Mouse (Mus musculus) stomach, postnatal 0 days (tissue): ENCODE data around the gene Ints5. TPM values are rescaled to one million over a fixed set of nuclear protein-coding genes. Genes with fewer than 3 reads are reported as not detected.
"Not testable (repeated sequence)": the region's sequence is repeated elsewhere in the genome, so short reads cannot be mapped to it uniquely, and the experiment has no call there.

ENCODE experiments used
- ATAC-seq: fragments of 200-750 bp; cut with Nextera tagmentation; 2 replicates; pipeline ENCODE4 v1.8.0; 2017; ENCODE audit not compliant: low FRiP score, low TSS enrichment
- DNase-seq: peaks from one replicate; pipeline ENCODE4 v3.0.0-alpha.2; 2016; ENCODE audit warnings: low spot score
- H3K27ac ChIP-seq: fragments of 300-500 bp; sonication (generic); replicated peaks from 2 replicates; pipeline ENCODE4 v1.5.1; 2014; ENCODE audit warnings: mild to moderate bottlenecking, control low read depth
- H3K27me3 ChIP-seq: fragments of 300-500 bp; sonication (generic); 2 replicates; pipeline ENCODE4 v1.6.1; 2014; ENCODE audit warnings: low read length; ENCODE audit not compliant: control insufficient read depth, insufficient read depth
- H3K36me3 ChIP-seq: fragments of 300-500 bp; sonication (generic); 2 replicates; pipeline ENCODE4 v1.6.1; 2014; ENCODE audit warnings: low read length, mixed read lengths; ENCODE audit not compliant: control insufficient read depth, insufficient read depth
- H3K4me1 ChIP-seq: fragments of 300-500 bp; sonication (generic); replicated peaks from 2 replicates; pipeline ENCODE4 v1.6.1; 2014; ENCODE audit warnings: antibody characterized with exemption; ENCODE audit not compliant: control insufficient read depth, insufficient read depth
- H3K4me2 ChIP-seq: fragments of 300-500 bp; sonication (generic); replicated peaks from 2 replicates; pipeline ENCODE4 v1.6.1; 2014; ENCODE audit warnings: low read depth, mild to moderate bottlenecking, control low read depth, moderate library complexity
- H3K4me3 ChIP-seq: fragments of 300-500 bp; sonication (generic); 2 replicates; pipeline ENCODE4 v1.5.1; 2014; ENCODE audit warnings: low read depth, low read length, control low read depth
- H3K9ac ChIP-seq: fragments of 300-500 bp; sonication (generic); 2 replicates; pipeline ENCODE4 v1.6.1; 2014; ENCODE audit warnings: mild to moderate bottlenecking, low read length, control low read depth, mixed read lengths
- H3K9me3 ChIP-seq: fragments of 300-500 bp; sonication (generic); 2 replicates; pipeline ENCODE4 v1.6.1; 2016; ENCODE audit warnings: low read length; ENCODE audit not compliant: control insufficient read depth
- CTCF ChIP-seq: IDR thresholded peaks from 2 replicates; pipeline ENCODE4 v1.5.1; 2016; ENCODE audit warnings: antibody characterized with exemption, low read depth, mild to moderate bottlenecking, moderate library complexity
- EP300 ChIP-seq: optimal IDR thresholded peaks from 2 replicates; pipeline ENCODE3; 2016; ENCODE audit warnings: antibody characterized with exemption
- WGBS: fragments of 180-500 bp; shearing (Covaris S2); extraction: QIAGEN DNeasy Blood & Tissue Kit; methylation state at CpG from one replicate; pipeline ENCODE4 v1.1.7; 2014; 5-methylcytosine and 5-hydroxymethylcytosine counted together
- polyA plus RNA-seq: library from polyadenylated mRNA; unstranded; fragments of >200 nt; fragmentation: Nextera tagmentation; extraction: Ambion mirVana; gene quantifications from 2 replicates; pipeline ENCODE4 v1.2.1, GENCODE M21; 2015

Gene Ints5
- polyA plus RNA-seq, 1 experiment from 2014 or later: 19.1 TPM

- no peak overlapping the region for H3K4me3 ChIP-seq
- TF ChIP-seq CTCF (no peak), EP300 (no peak)
- peaks cover 4% of the 10 kb centered on the region; the same call in 1 of the 2 replicates for H3K36me3 ChIP-seq
- H3K9me3 ChIP-seq: no peaks in the 10 kb centered on the region
- no peak overlapping the region for H3K4me2 ChIP-seq
- 88% methylated on average over 9 of the region's 9 CpGs for WGBS
- DNase-seq (no peak), ATAC-seq (no peak)
- no peak overlapping the region for H3K27ac ChIP-seq
- no peak overlapping the region for H3K9ac ChIP-seq
- H3K27me3 ChIP-seq: no peaks in the 10 kb centered on the region
- 0 out of 2 replicates have a peak, but pooled peaks cover 3% of the 10 kb centered on the region for H3K4me1 ChIP-seq
Measured at GRCm38 (mm10) chr19:8895397-8895960, 2.7 kb downstream of the Ints5 start.

GRCm38 (mm10) chr19:8896231-8896630, 3.4 kb downstream of the Ints5 start:
- H3K36me3 ChIP-seq, ATAC-seq, H3K9me3 ChIP-seq, H3K4me3 ChIP-seq, H3K4me2 ChIP-seq, H3K27ac ChIP-seq, H3K4me1 ChIP-seq, DNase-seq, H3K9ac ChIP-seq, H3K27me3 ChIP-seq: not testable (repeated sequence)
- WGBS: 80% methylated on average over 5 of the region's 5 CpGs

GRCm38 (mm10) chr19:8897211-8897864, 4.5 kb downstream of the Ints5 start:
- peak overlapping the region; percentile 82 for H3K4me3 ChIP-seq
- H3K27ac ChIP-seq: peak overlapping the region; percentile 89
- H3K4me2 ChIP-seq: peak overlapping the region; percentile 58
- peak; percentile 53 for DNase-seq
- not testable (repeated sequence) for H3K9me3 ChIP-seq, H3K27me3 ChIP-seq, H3K4me1 ChIP-seq, H3K36me3 ChIP-seq
- ATAC-seq: peak; percentile 60
- peak overlapping the region; percentile 60 for H3K9ac ChIP-seq
- WGBS: 18% methylated on average over 21 of the region's 21 CpGs

- peaks cover 8% of the 10 kb centered on the region; the same call in 1 of the 2 replicates for H3K36me3 ChIP-seq
- H3K27ac ChIP-seq: peak within 1 kb of the TSS; percentile 89
- peak within 1 kb of the TSS; percentile 87 for H3K4me2 ChIP-seq
- ATAC-seq: peak; percentile 99
- H3K4me3 ChIP-seq: peak within 1 kb of the TSS; percentile 82
- no peaks in the 10 kb centered on the region for H3K9me3 ChIP-seq
- H3K27me3 ChIP-seq: no peaks in the 10 kb centered on the region
- H3K4me1 ChIP-seq: 0 out of 2 replicates have a peak, but pooled peaks cover 3% of the 10 kb centered on the region
- peak; percentile 42 for TF ChIP-seq EP300
- TF ChIP-seq CTCF: peak; percentile 12; the same call in 1 of the 2 replicates
- DNase-seq: peak; percentile 98
- peak within 1 kb of the TSS; percentile 83 for H3K9ac ChIP-seq
- under 1% methylated on average over 53 of the region's 53 CpGs for WGBS
Measured at GRCm38 (mm10) chr19:8897865-8898495, 5.2 kb downstream of the Ints5 start, which contains the start of gene Ganab. TSS of gene Ganab (plus strand) at chr19:8898071.

- Histone ChIP-seq H3K4me1 (0 out of 2 replicates have a peak, but pooled peaks cover 3% of the 10 kb centered on the region), H3K4me3 (peak overlapping the region; percentile 82), H3K27me3 (no peaks in the 10 kb centered on the region), H3K36me3 (peaks cover 11% of the 10 kb centered on the region; the same call in 1 of the 2 replicates), H3K4me2 (peak overlapping the region; percentile 87), H3K9me3 (no peaks in the 10 kb centered on the region), H3K9ac (peak overlapping the region; percentile 83), H3K27ac (peak overlapping the region; percentile 83)
- ATAC-seq: no peak
- 3% methylated on average over 13 of the region's 13 CpGs for WGBS
- no peak for DNase-seq
- TF ChIP-seq CTCF (no peak), EP300 (no peak)
Measured at GRCm38 (mm10) chr19:8898576-8898975, 5.8 kb downstream of the Ints5 start.

GRCm38 (mm10) chr19:8899079-8899478, 6.3 kb downstream of the Ints5 start:
- WGBS: 26% methylated on average over 3 of the region's 3 CpGs

More at GRCm38 (mm10) chr19:8899079-8899478, 6.3 kb downstream of the Ints5 start:
- peaks cover 11% of the 10 kb centered on the region; the same call in 1 of the 2 replicates for H3K36me3 ChIP-seq
- no peak for DNase-seq
- TF ChIP-seq CTCF (no peak), EP300 (no peak)
- no peaks in the 10 kb centered on the region for H3K9me3 ChIP-seq
- ATAC-seq: no peak
- peak overlapping the region; percentile 83 for H3K9ac ChIP-seq
- peak overlapping the region; percentile 82 for H3K4me3 ChIP-seq
- 0 out of 2 replicates have a peak, but pooled peaks cover 3% of the 10 kb centered on the region for H3K4me1 ChIP-seq
- H3K4me2 ChIP-seq: peak overlapping the region; percentile 87
- H3K27me3 ChIP-seq: no peaks in the 10 kb centered on the region
- H3K27ac ChIP-seq: no peak overlapping the region
